Mouse (Mus musculus) lung, postnatal 0 days (tissue): ENCODE data around the gene Sstr4. TPM values are rescaled to one million over a fixed set of nuclear protein-coding genes. Genes with fewer than 3 reads are reported as not detected.

Experiments
- ATAC-seq: fragments of 200-750 bp; cut with Nextera tagmentation; 2 replicates; pipeline ENCODE4 v1.8.0; 2017; ENCODE audit warnings: moderate library complexity
- DNase-seq: peaks from one replicate; pipeline ENCODE4 v3.0.0-alpha.2; 2016; ENCODE audit warnings: low spot score
- H3K27ac ChIP-seq: fragments of 300-500 bp; sonication (generic); 2 replicates; pipeline ENCODE4 v1.5.1; 2014; ENCODE audit warnings: antibody characterized with exemption, mild to moderate bottlenecking, low read length, mixed read lengths
- H3K27me3 ChIP-seq: fragments of 300-500 bp; sonication (generic); replicated peaks from 2 replicates; pipeline ENCODE4 v1.6.1; 2014; ENCODE audit warnings: low read length, mixed read lengths; ENCODE audit not compliant: insufficient read depth
- H3K36me3 ChIP-seq: fragments of 300-500 bp; sonication (generic); 2 replicates; pipeline ENCODE4 v1.6.1; 2014; ENCODE audit warnings: low read length, mixed read lengths; ENCODE audit not compliant: insufficient read depth
- H3K4me1 ChIP-seq: fragments of 300-500 bp; sonication (generic); 2 replicates; pipeline ENCODE4 v1.6.1; 2014; ENCODE audit warnings: antibody characterized with exemption, low read depth, low read length, mixed read lengths; ENCODE audit not compliant: insufficient read depth
- H3K4me2 ChIP-seq: fragments of 300-500 bp; sonication (generic); replicated peaks from 2 replicates; pipeline ENCODE4 v1.6.1; 2014; ENCODE audit warnings: low read depth, mild to moderate bottlenecking, low read length, moderate library complexity, mixed read lengths
- H3K4me3 ChIP-seq: fragments of 300-500 bp; sonication (generic); 2 replicates; pipeline ENCODE4 v1.5.1; 2014; ENCODE audit warnings: low read depth, low read length
- H3K9ac ChIP-seq: fragments of 300-500 bp; sonication (generic); replicated peaks from 2 replicates; pipeline ENCODE4 v1.6.1; 2014; ENCODE audit warnings: low read depth, mild to moderate bottlenecking
- H3K9me3 ChIP-seq: fragments of 300-500 bp; sonication (generic); 2 replicates; pipeline ENCODE4 v1.6.1; 2016; ENCODE audit warnings: low read length, mixed read lengths
- CTCF ChIP-seq: IDR thresholded peaks from 2 replicates; pipeline ENCODE4 v1.5.1; 2016; ENCODE audit warnings: antibody characterized with exemption, mild to moderate bottlenecking
- EP300 ChIP-seq: IDR thresholded peaks from 2 replicates; pipeline ENCODE4 v1.6.1; 2016; ENCODE audit warnings: antibody characterized with exemption, mild to moderate bottlenecking, control low read depth
- WGBS: fragments of 180-500 bp; shearing (Covaris S2); extraction: QIAGEN DNeasy Blood & Tissue Kit; methylation state at CpG from one replicate; pipeline ENCODE4 v1.1.7; 2014; 5-methylcytosine and 5-hydroxymethylcytosine counted together
- polyA plus RNA-seq: library from polyadenylated mRNA; unstranded; fragments of >200 nt; fragmentation: Nextera tagmentation; extraction: Ambion mirVana; gene quantifications from 2 replicates; pipeline ENCODE4 v1.2.1, GENCODE M21; 2015

Gene Sstr4
- polyA plus RNA-seq, 1 experiment from 2014 or later: 0.56 TPM

DNA sequence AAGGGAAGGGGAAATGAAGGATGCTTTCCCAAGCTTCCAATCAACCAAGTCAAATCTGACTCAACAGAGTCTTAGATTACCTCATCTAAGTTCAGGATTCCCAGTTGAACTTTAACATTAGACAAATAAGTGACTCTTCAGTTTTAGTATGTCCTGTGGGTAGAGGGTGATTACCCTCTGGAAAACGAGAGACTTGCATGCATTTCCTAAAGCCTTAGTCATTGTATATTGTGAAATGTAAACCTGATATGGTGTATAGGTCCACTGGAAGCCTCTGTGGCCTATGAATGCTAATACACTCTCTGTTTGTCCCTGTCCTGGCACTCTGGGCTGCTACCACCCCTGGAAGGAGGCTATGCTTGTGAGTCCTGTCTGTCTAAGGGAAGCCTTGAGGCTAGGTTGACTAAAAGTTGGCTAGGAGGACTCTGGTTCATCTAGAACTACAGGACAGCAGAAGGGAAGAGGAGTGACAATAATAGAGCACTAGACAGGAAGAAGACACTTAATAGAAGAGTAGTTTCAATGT is 16.3 kb upstream of the Sstr4 start:
- 50% methylated on average over 1 of the region's 1 CpGs for WGBS
- Histone ChIP-seq H3K9me3 (no peaks in the 10 kb centered on the region), H3K4me3 (no peak overlapping the region), H3K4me2 (no peak overlapping the region), H3K27ac (no peak overlapping the region), H3K36me3 (no peaks in the 10 kb centered on the region), H3K9ac (no peak overlapping the region), H3K4me1 (0 out of 2 replicates have a peak, but pooled peaks cover under 1% of the 10 kb centered on the region), H3K27me3 (no peaks in the 10 kb centered on the region)
- DNase-seq: no peak
- ATAC-seq: no peak
- TF ChIP-seq EP300 (no peak), CTCF (no peak)

DNA sequence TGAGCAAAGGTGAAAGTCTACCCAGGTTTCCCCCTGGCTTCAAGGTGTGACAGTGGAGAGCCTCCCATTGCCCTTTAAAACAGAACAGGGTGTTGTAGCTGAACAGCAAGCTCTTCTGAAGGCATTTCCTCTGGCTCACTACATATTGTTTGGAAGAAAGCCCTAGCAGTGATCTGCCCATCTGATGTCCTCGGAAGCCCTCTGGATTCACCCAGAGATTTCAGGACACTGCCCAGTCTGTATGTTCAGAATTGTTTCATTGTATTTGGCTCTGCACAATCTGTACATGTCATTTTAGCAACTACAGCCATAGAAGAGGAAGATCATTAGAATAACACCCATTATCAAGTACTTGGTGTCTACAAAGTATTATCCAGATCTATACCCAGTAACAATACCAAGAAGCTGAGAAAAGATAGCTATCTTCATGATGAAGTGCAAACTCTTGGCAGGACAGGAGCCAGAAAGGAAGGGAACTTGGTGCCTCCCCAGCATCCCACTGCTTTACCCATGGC is 15.2 kb upstream of the Sstr4 start:
- Histone ChIP-seq H3K27ac (no peak overlapping the region), H3K9me3 (no peaks in the 10 kb centered on the region), H3K36me3 (no peaks in the 10 kb centered on the region), H3K4me2 (no peak overlapping the region), H3K27me3 (no peaks in the 10 kb centered on the region), H3K4me3 (no peak overlapping the region), H3K4me1 (no peaks in the 10 kb centered on the region), H3K9ac (no peak overlapping the region)
- no peak for TF ChIP-seq CTCF
- peak; percentile 87 for TF ChIP-seq EP300
- peak; percentile 79 for ATAC-seq
- DNase-seq: peak; percentile 54
- WGBS: 56% methylated on average over 1 of the region's 1 CpGs

DNA sequence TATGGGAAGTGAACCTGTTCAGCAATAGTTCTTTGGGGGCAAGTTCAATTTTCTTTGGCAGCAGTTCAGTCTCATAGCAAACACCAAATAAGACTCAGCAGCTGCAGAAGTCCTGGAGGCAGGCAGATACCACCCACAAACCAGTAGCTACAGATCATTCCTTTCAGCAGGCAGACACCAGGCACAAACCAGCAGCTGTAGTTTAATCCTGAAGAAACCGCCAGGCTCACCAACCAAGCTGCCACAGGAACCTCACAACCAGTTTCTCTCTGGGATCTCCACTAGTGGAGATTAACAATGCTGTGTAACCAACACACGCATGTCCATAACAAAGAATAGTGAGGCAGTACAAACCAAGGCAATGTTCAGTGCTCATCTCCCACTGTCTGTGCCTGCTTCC is 14.1 kb upstream of the Sstr4 start:
- DNase-seq (no peak), ATAC-seq (no peak)
- Histone ChIP-seq H3K4me3 (no peak overlapping the region), H3K27me3 (no peaks in the 10 kb centered on the region), H3K9me3 (no peaks in the 10 kb centered on the region), H3K4me2 (no peak overlapping the region), H3K9ac (no peak overlapping the region), H3K27ac (no peak overlapping the region), H3K4me1 (no peaks in the 10 kb centered on the region), H3K36me3 (no peaks in the 10 kb centered on the region)
- WGBS: 92% methylated on average over 2 of the region's 2 CpGs
- TF ChIP-seq EP300 (no peak), CTCF (no peak)

DNA sequence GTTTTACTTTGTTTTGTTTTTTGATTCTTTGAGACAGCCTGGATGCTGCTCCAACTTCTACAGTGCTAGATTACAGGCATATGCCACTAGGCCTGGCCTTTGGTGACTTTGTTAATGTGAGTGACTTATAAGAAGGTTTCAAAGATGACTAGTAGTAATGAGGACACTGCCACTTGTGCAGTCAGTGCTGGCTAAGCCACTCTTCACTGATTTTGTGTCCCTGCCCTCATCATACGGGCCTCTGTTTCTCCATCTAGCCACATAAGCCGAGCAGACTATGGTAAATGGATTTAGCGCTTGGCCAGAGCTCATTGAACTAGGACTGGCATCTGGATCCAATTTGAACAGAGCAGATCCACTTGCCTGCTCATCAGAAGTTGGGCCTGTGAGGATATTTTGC is 8.7 kb upstream of the Sstr4 start:
- H3K4me2 ChIP-seq: no peak overlapping the region
- 0 out of 2 replicates have a peak, but pooled peaks cover 3% of the 10 kb centered on the region for H3K36me3 ChIP-seq
- no peaks in the 10 kb centered on the region for H3K27me3 ChIP-seq
- 87% methylated on average over 3 of the region's 3 CpGs for WGBS
- H3K9me3 ChIP-seq: no peaks in the 10 kb centered on the region
- H3K9ac ChIP-seq: no peak overlapping the region
- no peak overlapping the region for H3K4me3 ChIP-seq
- no peak for TF ChIP-seq CTCF
- TF ChIP-seq EP300: no peak
- DNase-seq: no peak
- H3K4me1 ChIP-seq: no peaks in the 10 kb centered on the region
- no peak for ATAC-seq
- no peak overlapping the region for H3K27ac ChIP-seq

DNA sequence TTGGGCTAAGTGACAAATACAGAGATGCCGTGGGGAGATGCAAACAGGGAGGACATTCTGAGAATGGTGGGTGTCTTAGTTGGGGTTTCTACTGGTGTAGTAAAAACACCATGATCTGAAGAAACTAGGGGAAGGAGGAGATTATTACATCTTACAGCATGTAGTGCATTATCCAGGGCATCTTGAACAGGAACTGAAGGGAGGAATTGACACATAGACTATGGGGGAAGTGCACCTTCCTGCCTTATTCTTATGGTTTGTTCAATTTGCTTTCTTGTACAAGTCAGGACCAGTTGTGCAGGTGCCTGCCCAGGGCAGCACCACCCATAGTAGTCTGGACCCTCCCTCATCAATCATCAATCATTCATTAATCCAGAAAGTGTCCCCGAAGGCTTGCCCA is 8.2 kb upstream of the Sstr4 start:
- no peaks in the 10 kb centered on the region for H3K4me1 ChIP-seq
- TF ChIP-seq CTCF (no peak), EP300 (no peak)
- H3K27ac ChIP-seq: no peak overlapping the region
- DNase-seq (no peak), ATAC-seq (no peak)
- 78% methylated on average over 2 of the region's 2 CpGs for WGBS
- no peaks in the 10 kb centered on the region for H3K9me3 ChIP-seq
- H3K36me3 ChIP-seq: 0 out of 2 replicates have a peak, but pooled peaks cover 3% of the 10 kb centered on the region
- H3K9ac ChIP-seq: no peak overlapping the region
- no peaks in the 10 kb centered on the region for H3K27me3 ChIP-seq
- no peak overlapping the region for H3K4me2 ChIP-seq
- H3K4me3 ChIP-seq: no peak overlapping the region

DNA sequence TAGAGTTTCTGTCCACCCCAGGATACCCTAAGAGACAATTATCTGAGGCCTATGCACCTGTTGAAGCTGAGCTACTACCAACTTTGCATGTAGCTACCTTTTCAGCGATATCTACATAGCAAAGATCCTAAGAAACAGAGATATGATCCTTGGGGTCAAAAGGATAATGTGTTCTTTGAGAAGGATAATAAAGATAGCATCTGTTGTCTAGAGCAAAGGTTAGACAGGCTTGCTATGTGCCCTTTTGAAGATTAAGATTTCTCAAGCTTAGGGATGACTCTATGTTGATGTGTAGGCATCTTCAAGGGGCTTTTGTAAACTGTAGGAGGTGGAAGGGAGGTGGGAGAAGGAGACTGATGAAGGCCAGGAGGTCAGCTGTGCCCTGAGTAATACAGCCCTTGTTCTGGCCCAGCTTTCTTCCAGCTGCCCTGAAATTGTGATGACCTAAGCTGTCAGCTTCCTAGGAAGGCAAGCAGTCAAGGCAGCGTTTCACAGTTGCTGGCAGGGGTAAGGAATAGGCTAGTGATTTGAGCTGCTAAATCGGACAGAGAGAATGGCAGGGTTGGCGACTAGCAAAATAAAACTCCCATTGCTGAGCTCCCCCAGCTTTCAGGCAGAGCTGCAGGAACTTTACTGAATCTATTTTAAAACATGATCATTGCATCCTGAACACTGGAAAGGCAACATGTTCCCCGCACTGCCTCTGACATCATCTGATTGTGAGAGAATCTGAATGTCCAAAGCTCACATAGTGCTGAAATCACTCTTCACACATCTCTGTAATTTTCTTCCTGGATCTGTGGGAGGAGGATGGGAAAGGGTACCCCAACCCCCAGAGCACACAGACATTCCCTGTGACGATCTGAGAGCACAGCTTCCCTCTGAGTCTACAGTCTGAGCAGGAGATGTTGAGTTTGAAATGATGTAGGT is 7.2 kb upstream of the Sstr4 start:
- Histone ChIP-seq H3K27me3 (no peaks in the 10 kb centered on the region), H3K9ac (no peak overlapping the region), H3K4me2 (no peak overlapping the region), H3K4me3 (no peak overlapping the region), H3K9me3 (no peaks in the 10 kb centered on the region), H3K36me3 (0 out of 2 replicates have a peak, but pooled peaks cover 3% of the 10 kb centered on the region), H3K4me1 (no peaks in the 10 kb centered on the region), H3K27ac (no peak overlapping the region)
- DNase-seq (no peak), ATAC-seq (no peak)
- TF ChIP-seq CTCF: no peak
- TF ChIP-seq EP300: no peak
- WGBS: 69% methylated on average over 6 of the region's 6 CpGs
